Mouse (Mus musculus): ENCODE measurements around the gene Vmp1.

DNA sequence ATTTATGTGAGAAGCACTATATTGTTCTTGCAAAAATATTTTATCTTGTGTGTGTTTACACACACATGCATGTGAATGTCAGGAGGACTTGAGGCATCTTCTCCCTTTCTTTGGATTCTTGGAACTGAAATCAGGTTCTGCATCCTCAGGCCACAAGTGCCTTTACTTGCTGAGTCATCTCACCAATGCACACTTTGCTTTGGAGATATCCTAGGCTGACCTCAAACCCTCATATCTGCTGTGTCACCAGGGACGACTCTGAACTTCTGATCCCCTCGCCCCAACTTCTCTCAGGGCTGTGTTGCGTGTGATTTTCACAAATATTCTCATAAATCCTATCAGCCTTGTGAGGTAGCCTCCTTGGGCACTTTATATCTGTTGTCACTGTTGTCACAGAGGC lies 73.4 kb downstream of the Vmp1 start:
- TF ChIP-seq CTCF (IDR thresholded peaks at IDR 0.05; ENCODE audit: control insufficient read depth, insufficient read depth, insufficient read length) (no peak), USF1 (IDR thresholded peaks at IDR 0.05; ENCODE audit: low read depth) (no peak), MAX (IDR thresholded peaks at IDR 0.05) (no peak), CEBPB (IDR thresholded peaks at IDR 0.05; ENCODE audit: low read depth) (no peak), MYOD1 (IDR thresholded peaks at IDR 0.05; ENCODE audit: control insufficient read depth, insufficient read length, low read depth) (no peak), MYOG (IDR thresholded peaks at IDR 0.05; ENCODE audit: control insufficient read depth, extremely low read depth, insufficient read length) (no peak), FOSL1 (IDR thresholded peaks at IDR 0.05; ENCODE audit: insufficient read depth, low read length, poor library complexity, severe bottlenecking) (no peak)

All from C2C12 (cell line).